Comparison of ENCODE assay signal across 19 mouse cellular contexts in genomic region chr7:44662168-44662567, GRCm38 (mm10). TPM values are rescaled to one million over a fixed set of nuclear protein-coding genes. Genes with fewer than 3 reads are reported as not detected.
A peak's percentile ranks its signal among the peaks of the same experiment; 100 is the strongest.
DNase-seq lines count a peak whose midpoint lies in the region; ATAC-seq and TF ChIP-seq lines count a peak whose summit lies in the region.
"Had no signal": no experiment of that assay in that cellular context is flagged by ENCODE, and none has a peak within 500 bp of the region (broad histone marks: within the 10 kb centered on the region; RNA-seq: fewer than 3 reads in every experiment).

No protein-coding gene starts in this region.

- no peak for DNase-seq in forebrain, embryonic 10.5 days (ENCODE audit: extremely low spot score, low spot score)
- DNase-seq in forebrain, embryonic 11.5 days (ENCODE audit: low spot score), result no peak
- peak; percentile 73 for DNase-seq in kidney, adult 9 months
- peak; percentile 75 for DNase-seq in lung, embryonic 14.5 days
- DNase-seq in stomach, postnatal 0 days (ENCODE audit: low spot score), result peak; percentile 84
- no peak for DNase-seq in left cerebral cortex, postnatal 36 days (ENCODE audit: low spot score in 2 of 2)
- no peak for DNase-seq in cerebellum, adult 11 months
- DNase-seq: adrenal gland, adult 2 months; cerebellum, adult 9-11 months; gastrocnemius, postnatal 14 days; layer of hippocampus, adult 9-11 months; thymus, postnatal 25 days had no signal

- no peak for TF ChIP-seq CTCF in lung, embryonic 14.5 days (IDR thresholded peaks at IDR 0.05; ENCODE audit: low read depth)
- TF ChIP-seq CTCF in stomach, postnatal 0 days (IDR thresholded peaks at IDR 0.05; ENCODE audit: low read depth), result peak; percentile 32

- TF ChIP-seq EP300 in stomach, postnatal 0 days (optimal IDR thresholded peaks at IDR 0.05), result no peak

- peaks cover 9% of the 10 kb centered on the region; the same call in 1 of the 2 replicates for H3K4me1 ChIP-seq in forebrain, embryonic 10.5 days
- no peaks in the 10 kb centered on the region for H3K4me1 ChIP-seq in forebrain, embryonic 11.5 days (replicated peaks; ENCODE audit: control insufficient read depth, insufficient read depth, low read length)
- H3K4me1 ChIP-seq in lung, embryonic 14.5 days (ENCODE audit: insufficient read depth), result no peaks in the 10 kb centered on the region
- no peaks in the 10 kb centered on the region for H3K4me1 ChIP-seq in stomach, postnatal 0 days (replicated peaks; ENCODE audit: control insufficient read depth, insufficient read depth)
- no peaks in the 10 kb centered on the region for H3K4me1 ChIP-seq in hindbrain, embryonic 12.5 days
- H3K4me1 ChIP-seq: forebrain, embryonic 13.5 days; neural tube, embryonic 13.5 days had no signal

- ATAC-seq in forebrain, embryonic 11.5 days (replicated peaks; ENCODE audit: low FRiP score), result no peak
- peak; percentile 91 for ATAC-seq in lung, embryonic 14.5 days (ENCODE audit: insufficient read depth)
- peak; percentile 76 for ATAC-seq in stomach, postnatal 0 days (ENCODE audit: low FRiP score, low TSS enrichment)
- ATAC-seq in hindbrain, embryonic 12.5 days (ENCODE audit: low FRiP score), result no peak
- ATAC-seq: forebrain, embryonic 13.5 days had no signal

- peak overlapping the region; percentile 6; the same call in 1 of the 2 replicates for H3K27ac ChIP-seq in forebrain, embryonic 10.5 days
- H3K27ac ChIP-seq in forebrain, embryonic 11.5 days (ENCODE audit: low read depth, low read length), result no peak overlapping the region
- H3K27ac ChIP-seq in lung, embryonic 14.5 days (ENCODE audit: low read depth), result peak overlapping the region; percentile 95
- H3K27ac ChIP-seq in stomach, postnatal 0 days (replicated peaks), result peak overlapping the region; percentile 67
- no peak overlapping the region for H3K27ac ChIP-seq in hindbrain, embryonic 12.5 days
- H3K27ac ChIP-seq: forebrain, embryonic 13.5 days; neural tube, embryonic 13.5 days had no signal

- H3K9ac ChIP-seq in forebrain, embryonic 11.5 days (ENCODE audit: low read length), result no peak overlapping the region
- no peak overlapping the region for H3K9ac ChIP-seq in lung, embryonic 14.5 days
- no peak overlapping the region for H3K9ac ChIP-seq in stomach, postnatal 0 days (ENCODE audit: low read length)
- no peak overlapping the region for H3K9ac ChIP-seq in hindbrain, embryonic 12.5 days
- H3K9ac ChIP-seq: forebrain, embryonic 13.5 days; neural tube, embryonic 13.5 days had no signal

- H3K27me3 ChIP-seq in forebrain, embryonic 10.5 days (ENCODE audit: poor library complexity, severe bottlenecking), result peaks cover 8% of the 10 kb centered on the region; the same call in 1 of the 2 replicates
- no peaks in the 10 kb centered on the region; the same call in 1 of the 2 replicates for H3K27me3 ChIP-seq in forebrain, embryonic 11.5 days (ENCODE audit: control insufficient read depth, insufficient read depth, low read length)
- no peaks in the 10 kb centered on the region for H3K27me3 ChIP-seq in lung, embryonic 14.5 days (ENCODE audit: insufficient read depth, low read length)
- no peaks in the 10 kb centered on the region for H3K27me3 ChIP-seq in stomach, postnatal 0 days (ENCODE audit: control insufficient read depth, insufficient read depth, low read length)
- peaks cover 13% of the 10 kb centered on the region; the same call in 1 of the 2 replicates for H3K27me3 ChIP-seq in hindbrain, embryonic 12.5 days
- H3K27me3 ChIP-seq: forebrain, embryonic 13.5 days had no signal

- intact Hi-C loops in left cerebral cortex, postnatal 36 days (cut with DNase I), result no loop called here

- H3K9me3 ChIP-seq in forebrain, embryonic 10.5 days, result peaks cover 5% of the 10 kb centered on the region; the same call in 1 of the 2 replicates
- H3K9me3 ChIP-seq in forebrain, embryonic 11.5 days (ENCODE audit: control insufficient read depth, low read length), result no peaks in the 10 kb centered on the region; the same call in 1 of the 2 replicates
- no peaks in the 10 kb centered on the region for H3K9me3 ChIP-seq in lung, embryonic 14.5 days (ENCODE audit: low read depth, low read length)
- no peaks in the 10 kb centered on the region for H3K9me3 ChIP-seq in stomach, postnatal 0 days (ENCODE audit: control insufficient read depth, low read length)
- H3K9me3 ChIP-seq in hindbrain, embryonic 12.5 days (replicated peaks), result 0 out of 2 replicates have a peak, but pooled peaks cover 2% of the 10 kb centered on the region
- H3K9me3 ChIP-seq: forebrain, embryonic 13.5 days had no signal

- 14% methylated on average over 8 of the region's 8 CpGs for WGBS in forebrain, embryonic 10.5 days
- 8% methylated on average over 8 of the region's 8 CpGs for WGBS in forebrain, embryonic 11.5 days
- 7% methylated on average over 8 of the region's 8 CpGs for WGBS in lung, embryonic 14.5 days
- 17% methylated on average over 6 of the region's 8 CpGs for WGBS in stomach, postnatal 0 days
- 20% methylated on average over 8 of the region's 8 CpGs for WGBS in hindbrain, embryonic 12.5 days

- H3K4me3 ChIP-seq in forebrain, embryonic 10.5 days, result no peak overlapping the region
- no peak overlapping the region for H3K4me3 ChIP-seq in forebrain, embryonic 11.5 days (ENCODE audit: low read depth, low read length)
- no peak overlapping the region for H3K4me3 ChIP-seq in lung, embryonic 14.5 days (ENCODE audit: low read depth, low read length)
- H3K4me3 ChIP-seq in stomach, postnatal 0 days (ENCODE audit: low read depth, low read length), result no peak overlapping the region
- no peak overlapping the region for H3K4me3 ChIP-seq in hindbrain, embryonic 12.5 days
- H3K4me3 ChIP-seq: forebrain, embryonic 13.5 days; neural tube, embryonic 13.5 days had no signal

- no peak overlapping the region for H3K4me2 ChIP-seq in forebrain, embryonic 11.5 days (ENCODE audit: low read depth, low read length, severe bottlenecking)
- H3K4me2 ChIP-seq in lung, embryonic 14.5 days, result peak overlapping the region; percentile 42
- H3K4me2 ChIP-seq in stomach, postnatal 0 days (replicated peaks; ENCODE audit: low read depth), result peak overlapping the region; percentile 25; the same call in 1 of the 2 replicates
- H3K4me2 ChIP-seq in hindbrain, embryonic 12.5 days (replicated peaks), result no peak overlapping the region
- H3K4me2 ChIP-seq: forebrain, embryonic 13.5 days; midbrain, embryonic 11.5 days; neural tube, embryonic 13.5 days had no signal

- no peaks in the 10 kb centered on the region for H3K36me3 ChIP-seq in forebrain, embryonic 10.5 days (replicated peaks)
- H3K36me3 ChIP-seq in forebrain, embryonic 11.5 days (ENCODE audit: control insufficient read depth, insufficient read depth, low read length), result no peaks in the 10 kb centered on the region
- H3K36me3 ChIP-seq in lung, embryonic 14.5 days (ENCODE audit: insufficient read depth), result no peaks in the 10 kb centered on the region
- H3K36me3 ChIP-seq in stomach, postnatal 0 days (ENCODE audit: control insufficient read depth, insufficient read depth, low read length), result no peaks in the 10 kb centered on the region
- H3K36me3 ChIP-seq in hindbrain, embryonic 12.5 days, result no peaks in the 10 kb centered on the region
- H3K36me3 ChIP-seq: neural tube, embryonic 13.5 days had no signal

RNA-seq across cellular contexts. Expression of gene Myh14, which starts 8.5 kb away (rescaled TPM):
- 1.5 and 1.8 TPM in 2 replicates for polyA plus RNA-seq in forebrain, embryonic 10.5 days (2016; fragmentation: Nextera tagmentation; extraction: Ambion mirVana)
- polyA plus RNA-seq in forebrain, embryonic 11.5 days (2014; fragmentation: Nextera tagmentation; extraction: Ambion mirVana), result 1.7 and 2.6 TPM in 2 replicates
- polyA plus RNA-seq in lung, embryonic 14.5 days (2014; fragmentation: Nextera tagmentation; extraction: Ambion mirVana), result 33.6 and 37.3 TPM in 2 replicates
- polyA plus RNA-seq in stomach, postnatal 0 days (2015; fragmentation: Nextera tagmentation; extraction: Ambion mirVana), result 28.1 and 28.4 TPM in 2 replicates
- 10 to 100 TPM; 17.7 to 20.6 TPM for total RNA-seq in left cerebral cortex, postnatal 36 days (2021)
- polyA plus RNA-seq in hindbrain, embryonic 12.5 days (2016; fragmentation: Nextera tagmentation; extraction: Ambion mirVana), result 3.9 and 4.3 TPM in 2 replicates

RNA-seq across cellular contexts. Expression of gene Izumo2, which starts 46.4 kb away (rescaled TPM):
- polyA plus RNA-seq in forebrain, embryonic 10.5 days (2016; fragmentation: Nextera tagmentation; extraction: Ambion mirVana), result not detected in 2 replicates
- polyA plus RNA-seq in forebrain, embryonic 11.5 days (2014; fragmentation: Nextera tagmentation; extraction: Ambion mirVana), result not detected in 2 replicates
- polyA plus RNA-seq in lung, embryonic 14.5 days (2014; fragmentation: Nextera tagmentation; extraction: Ambion mirVana), result not detected in 2 replicates
- polyA plus RNA-seq in stomach, postnatal 0 days (2015; fragmentation: Nextera tagmentation; extraction: Ambion mirVana), result not detected in 2 replicates
- total RNA-seq in left cerebral cortex, postnatal 36 days (2021), result not detected
- not detected in 2 replicates for polyA plus RNA-seq in hindbrain, embryonic 12.5 days (2016; fragmentation: Nextera tagmentation; extraction: Ambion mirVana)
- total RNA-seq: adrenal gland, adult 2 months; gastrocnemius, postnatal 14 days; liver, adult 2 months had no signal
- polyA plus RNA-seq: adrenal gland, adult 2 months; forebrain, embryonic 13.5 days; heart, postnatal 0 days; liver, adult 2 months; midbrain, embryonic 11.5 days; neural tube, embryonic 13.5 days; small intestine, adult 2 months had no signal

Comparison
In these comparisons a context has a peak if more than half of its experiments do, and no peak if none do; other contexts are left out.
1. H3K27ac ChIP-seq: peak in forebrain, embryonic 10.5 days (single experiment), lung, embryonic 14.5 days (single experiment) and stomach, postnatal 0 days (single experiment); none in forebrain, embryonic 11.5 days (single experiment) and hindbrain, embryonic 12.5 days (single experiment).
2. DNase-seq: peak in kidney, adult 9 months (single experiment), lung, embryonic 14.5 days (single experiment) and stomach, postnatal 0 days (single experiment); none in forebrain, embryonic 10.5 days (single experiment), forebrain, embryonic 11.5 days (single experiment), left cerebral cortex, postnatal 36 days (0 of 2) and cerebellum, adult 11 months (single experiment).
3. ATAC-seq: peak in lung, embryonic 14.5 days (single experiment) and stomach, postnatal 0 days (single experiment); none in forebrain, embryonic 11.5 days (single experiment) and hindbrain, embryonic 12.5 days (single experiment).
4. H3K4me2 ChIP-seq: peak in lung, embryonic 14.5 days (single experiment) and stomach, postnatal 0 days (single experiment); none in forebrain, embryonic 11.5 days (single experiment) and hindbrain, embryonic 12.5 days (single experiment).